Mouse (Mus musculus) brain, embryonic 14.5 days (tissue): ENCODE measurements at regions not wholly inside any gene's neighbourhood (a gene's known extent, or its start where the extent isn't known, plus 50 kb on each side); places are given as distances from the start of the nearest gene placed in this dataset.
A peak's percentile ranks its signal among the peaks of the same experiment; 100 is the strongest.

Experiments used
- DNase-seq: peaks from one replicate; pipeline ENCODE4 v3.0.0-alpha.2; 2011; ENCODE audit warnings: low read depth
- CTCF ChIP-seq: fragments of 200-500 bp; IDR thresholded peaks from 2 replicates; pipeline ENCODE4 v1.5.1; 2012; ENCODE audit warnings: inconsistent platforms, mild to moderate bottlenecking, moderate library complexity, borderline replicate concordance; ENCODE audit not compliant: insufficient read depth, insufficient read length; ENCODE audit errors: extremely low read depth
- POLR2A ChIP-seq: fragments of 200-500 bp; IDR thresholded peaks from 2 replicates; pipeline ENCODE4 v1.6.1; 2012; ENCODE audit warnings: mild to moderate bottlenecking, inconsistent platforms, borderline replicate concordance; ENCODE audit not compliant: poor library complexity, insufficient read depth, insufficient read length, severe bottlenecking; ENCODE audit errors: extremely low read depth

GRCm38 (mm10) chr14:58502890-58503289 is 432.5 kb downstream of the Fgf9 start:
- DNase-seq, result no peak
- TF ChIP-seq CTCF, result no peak
- TF ChIP-seq POLR2A, result no peak

GRCm38 (mm10) chr14:58500014-58500413 is 429.7 kb downstream of the Fgf9 start:
- peak; percentile 68 for DNase-seq
- TF ChIP-seq POLR2A (no peak), CTCF (no peak)

- TF ChIP-seq CTCF (no peak), POLR2A (no peak)
- DNase-seq, result peak; percentile 52
Observed at GRCm38 (mm10) chr14:58499501-58499900, 429.2 kb downstream of the Fgf9 start.

GRCm38 (mm10) chr14:58499071-58499470 is 428.7 kb downstream of the Fgf9 start:
- peak; percentile 15 for DNase-seq
- TF ChIP-seq POLR2A (no peak), CTCF (no peak)

GRCm38 (mm10) chr14:58496902-58497301 is 426.6 kb downstream of the Fgf9 start:
- TF ChIP-seq POLR2A, result no peak
- TF ChIP-seq CTCF, result no peak
- no peak for DNase-seq

GRCm38 (mm10) chr14:58494400-58494987 is 424.1 kb downstream of the Fgf9 start:
- DNase-seq, result no peak
- TF ChIP-seq CTCF, result no peak
- no peak for TF ChIP-seq POLR2A

GRCm38 (mm10) chr14:58492118-58492517 is 421.8 kb downstream of the Fgf9 start:
- no peak for TF ChIP-seq POLR2A
- TF ChIP-seq CTCF, result no peak
- DNase-seq, result no peak

GRCm38 (mm10) chr14:58488803-58489202 is 418.5 kb downstream of the Fgf9 start:
- no peak for DNase-seq
- no peak for TF ChIP-seq CTCF
- no peak for TF ChIP-seq POLR2A

GRCm38 (mm10) chr14:58487836-58488235 is 417.5 kb downstream of the Fgf9 start:
- TF ChIP-seq POLR2A (no peak), CTCF (no peak)
- no peak for DNase-seq

GRCm38 (mm10) chr14:58480454-58480853 is 410.1 kb downstream of the Fgf9 start:
- no peak for TF ChIP-seq CTCF
- DNase-seq, result no peak

GRCm38 (mm10) chr14:58470678-58471077 is 400.3 kb downstream of the Fgf9 start:
- DNase-seq, result no peak

GRCm38 (mm10) chr14:58468451-58468850 is 398.1 kb downstream of the Fgf9 start:
- no peak for TF ChIP-seq POLR2A
- TF ChIP-seq CTCF, result no peak
- DNase-seq, result no peak

More at GRCm38 (mm10) chr14:58470678-58471077, 400.3 kb downstream of the Fgf9 start:
- TF ChIP-seq POLR2A (no peak), CTCF (no peak)

GRCm38 (mm10) chr14:58467856-58468255 is 397.5 kb downstream of the Fgf9 start:
- peak; percentile 17 for DNase-seq
- TF ChIP-seq POLR2A (no peak), CTCF (no peak)

GRCm38 (mm10) chr14:58446776-58447354 is 376.5 kb downstream of the Fgf9 start:
- no peak for TF ChIP-seq POLR2A
- no peak for TF ChIP-seq CTCF
- DNase-seq, result peak; percentile 23
